Mouse (Mus musculus) kidney, adult 9 months (tissue): ENCODE data around the gene Pak3.
A peak's percentile ranks its signal among the peaks of the same experiment; 100 is the strongest.

Experiments used
- DNase-seq: peaks from one replicate; pipeline ENCODE4 v3.0.0; 2022

Gene Pak3

DNA sequence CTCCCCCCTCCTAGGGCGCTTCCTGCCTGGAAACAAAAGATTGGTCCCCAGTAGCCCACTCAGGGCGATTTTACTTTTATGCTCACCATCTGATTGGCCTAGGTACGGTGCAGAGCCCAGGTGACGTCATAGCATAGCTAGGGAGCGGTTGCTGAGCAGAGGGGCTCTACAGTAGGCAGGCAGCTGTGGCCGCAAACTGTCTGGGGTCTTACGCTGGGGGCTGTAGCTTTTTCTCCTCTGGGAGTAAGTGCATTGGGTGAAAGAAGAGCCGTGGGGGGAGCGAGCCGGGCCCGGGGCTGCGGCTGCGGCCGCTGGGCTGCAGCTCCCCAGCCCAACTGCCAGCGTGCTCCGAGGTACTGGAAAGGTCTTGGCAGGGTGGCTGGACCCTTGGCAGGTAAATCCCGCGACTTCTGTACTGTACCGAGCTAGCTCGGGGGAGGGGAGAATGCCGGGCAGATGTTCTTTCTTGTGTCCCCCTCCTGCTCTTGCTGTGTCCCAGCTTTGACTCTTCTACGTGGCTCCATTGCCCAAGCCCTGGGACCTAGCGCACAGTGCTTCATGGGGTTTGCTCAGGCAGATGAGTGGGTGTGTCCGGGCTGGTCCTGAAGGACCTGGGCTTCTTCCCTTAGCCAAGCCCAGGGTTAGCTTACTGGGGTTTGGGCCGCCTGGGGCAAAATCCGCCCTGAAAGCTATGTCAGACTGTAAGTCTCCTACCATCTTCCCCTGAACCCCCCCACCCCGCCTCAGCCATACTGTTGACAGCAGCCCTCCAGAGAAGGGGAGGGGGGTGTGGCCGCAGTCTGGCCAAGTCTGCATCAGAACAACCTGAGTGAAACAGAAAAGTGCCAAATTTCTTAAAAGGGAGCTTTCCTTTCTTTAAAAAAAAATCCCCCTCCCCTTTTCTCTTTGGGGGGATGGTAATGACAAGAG, 146.1 kb downstream of the Pak3 start:
- DNase-seq: no peak

DNA sequence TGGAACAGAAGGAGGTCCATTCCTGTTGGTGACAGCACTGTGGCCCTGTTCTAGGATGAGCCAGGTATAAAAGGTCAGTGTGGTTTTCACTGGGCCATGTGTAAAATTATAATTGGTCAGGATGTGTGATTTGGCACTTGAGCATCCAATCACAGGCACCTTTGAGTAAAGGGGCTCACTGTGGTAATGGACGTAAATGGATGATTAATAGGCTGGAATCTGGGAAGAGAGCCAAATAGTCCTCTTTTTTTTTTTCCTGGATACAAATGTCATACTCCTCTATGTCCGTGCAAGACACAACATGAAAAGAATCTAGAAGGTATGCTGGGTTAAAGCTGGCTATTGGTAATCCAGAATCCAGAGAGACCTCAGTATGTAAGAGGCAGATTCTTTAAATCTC, 147.4 kb downstream of the Pak3 start:
- DNase-seq: no peak

DNA sequence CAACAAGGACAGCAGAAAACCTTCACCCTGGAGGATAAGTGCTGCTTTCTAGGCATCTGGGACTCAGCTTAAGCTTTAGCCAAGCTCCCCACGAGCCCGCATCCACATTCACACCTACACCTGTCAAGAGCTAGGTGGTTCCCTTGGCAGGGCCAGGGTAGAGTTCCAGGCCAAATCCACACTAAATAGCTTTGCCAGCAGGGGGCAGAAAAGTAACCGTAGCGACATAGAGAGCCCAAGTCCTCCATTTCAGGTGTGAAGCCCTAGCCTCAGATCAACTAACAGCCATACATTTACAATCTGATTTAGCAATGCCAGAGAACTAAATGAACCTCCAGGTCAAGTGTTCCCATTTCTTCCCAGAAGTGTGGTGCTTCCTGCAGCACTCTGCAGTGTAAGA, 148.6 kb downstream of the Pak3 start:
- DNase-seq: peak; percentile 1

DNA sequence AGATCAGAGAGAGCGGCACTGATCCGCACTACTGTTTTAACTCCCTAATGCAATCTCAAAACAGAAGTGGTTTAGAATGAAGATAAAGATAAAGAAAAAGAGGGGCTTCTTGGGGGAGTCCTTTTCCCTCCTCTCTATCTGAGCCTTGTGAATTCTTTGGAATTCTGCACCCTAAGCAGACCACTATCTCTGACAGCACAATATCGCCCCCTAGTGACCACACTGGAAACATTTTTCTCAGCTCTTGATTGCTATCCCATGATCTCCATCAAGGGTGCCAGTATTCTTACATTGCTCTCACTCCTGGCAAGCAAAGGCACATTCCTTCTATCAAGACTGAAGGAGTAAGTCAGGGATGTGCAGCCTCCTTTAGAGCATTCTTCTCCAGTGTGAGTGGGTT, 149.9 kb downstream of the Pak3 start:
- DNase-seq: peak; percentile 20

DNA sequence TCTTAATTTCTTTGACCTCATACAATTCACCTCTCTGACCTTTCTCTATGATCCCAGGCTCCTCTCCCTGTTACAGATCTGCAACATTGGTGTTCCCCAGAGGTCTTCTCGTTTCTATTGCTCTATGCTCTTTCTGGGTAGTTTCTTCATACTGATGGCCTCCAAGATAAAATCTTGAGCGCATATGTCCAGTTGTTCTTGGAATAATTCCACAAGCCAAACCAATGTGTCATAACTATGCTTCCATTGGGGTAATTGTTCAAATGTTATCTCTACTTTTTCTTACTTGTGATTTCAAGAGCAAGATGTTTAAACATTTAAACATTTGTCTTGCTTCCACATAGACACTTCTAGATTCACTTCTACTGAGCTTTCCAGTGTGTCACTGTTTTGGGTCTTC, 160.2 kb downstream of the Pak3 start:
- DNase-seq: no peak

DNA sequence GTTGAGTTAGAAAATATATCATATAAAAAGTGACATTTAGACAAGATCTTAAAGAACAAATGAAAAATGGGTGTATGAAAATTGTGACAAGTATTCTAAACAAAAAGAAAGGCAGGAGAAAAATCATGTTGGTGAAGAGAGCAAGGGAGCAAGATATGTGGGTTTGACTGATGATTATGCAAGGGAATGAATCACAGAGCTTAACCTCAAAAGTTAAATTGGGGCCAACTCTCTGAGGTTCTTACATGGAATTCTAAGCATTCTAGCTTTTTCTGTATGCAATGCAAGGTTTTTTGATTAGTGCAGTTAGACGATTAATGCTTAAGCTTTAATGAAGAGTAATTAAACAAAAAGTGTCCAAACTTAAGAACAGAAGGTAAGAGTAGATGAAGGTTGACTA, 203.9 kb downstream of the Pak3 start:
- no peak for DNase-seq

DNA sequence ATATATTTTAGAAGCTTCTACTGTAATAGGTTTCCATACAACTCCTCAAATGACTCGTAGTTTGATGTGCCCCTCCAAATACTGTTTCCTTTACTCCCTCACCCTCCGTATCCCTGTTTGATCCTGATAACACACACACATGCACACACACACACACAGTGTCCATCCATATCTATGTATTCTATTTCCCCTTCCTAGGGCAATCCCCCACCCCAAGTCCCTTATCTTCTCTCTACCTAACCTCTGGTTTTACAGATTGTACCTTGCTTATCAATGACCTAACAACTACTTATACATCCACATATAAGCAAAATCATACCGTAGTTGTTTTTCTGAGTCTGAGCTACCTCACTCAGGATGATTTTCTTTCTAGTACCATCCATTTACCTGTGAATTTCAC, 207.0 kb downstream of the Pak3 start:
- DNase-seq: no peak

DNA sequence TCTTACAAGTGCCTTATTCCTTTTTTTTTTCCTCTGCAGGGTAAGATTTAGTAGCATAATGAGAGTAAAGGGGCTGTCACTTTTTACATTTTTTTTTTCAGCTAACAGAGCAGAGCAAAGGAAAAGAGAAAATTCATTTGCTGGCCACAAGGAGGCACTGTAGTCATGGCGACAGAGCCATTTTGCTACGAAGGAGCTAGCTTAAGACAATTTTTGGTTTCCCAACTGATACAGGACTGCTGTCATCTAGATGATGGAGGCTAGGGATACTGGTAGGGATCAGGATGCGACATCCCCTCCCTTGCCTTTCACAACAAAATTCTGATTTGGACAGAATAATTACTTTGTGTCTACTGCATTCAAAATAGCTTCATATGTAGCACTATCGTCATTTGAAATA, 217.6 kb downstream of the Pak3 start:
- no peak for DNase-seq

DNA sequence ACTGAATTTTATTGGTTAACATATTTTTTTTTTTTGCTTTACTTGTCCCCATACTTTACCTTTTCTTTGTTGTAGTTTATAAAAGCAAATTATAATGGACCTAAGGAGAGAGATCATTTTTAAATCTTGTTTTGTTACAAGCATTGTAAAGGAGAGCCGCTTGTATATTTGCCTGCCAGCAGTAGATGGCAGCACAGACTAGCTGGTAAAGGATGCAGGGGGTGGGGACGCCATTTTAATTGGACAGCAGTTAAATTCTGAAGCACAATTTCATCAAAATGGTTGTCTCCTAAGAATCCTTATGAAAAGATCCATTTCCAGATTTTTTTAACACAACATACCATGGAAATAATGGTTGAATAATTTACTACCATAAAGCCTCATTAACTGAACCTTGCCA, 220.8 kb downstream of the Pak3 start:
- peak; percentile 23 for DNase-seq

DNA sequence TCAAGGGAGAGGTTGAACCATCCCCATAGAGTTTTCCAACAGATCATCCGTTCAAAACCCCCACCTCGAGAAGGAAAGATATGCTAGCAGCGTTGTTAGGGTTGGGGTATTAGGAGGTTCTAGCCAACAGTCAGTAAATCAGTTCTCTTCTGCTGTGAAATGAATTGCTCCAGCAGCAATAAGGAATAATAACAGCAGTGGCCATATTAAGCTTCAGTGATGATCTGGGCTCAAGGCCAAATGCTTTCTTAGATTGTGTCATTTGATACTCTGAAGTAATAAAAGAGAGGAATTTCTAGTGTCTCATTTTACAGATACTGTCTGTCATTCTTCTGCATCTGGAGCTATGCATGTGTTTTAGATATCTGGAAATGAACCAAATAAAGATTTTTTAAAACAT, 244.2 kb downstream of the Pak3 start:
- DNase-seq: no peak

DNA sequence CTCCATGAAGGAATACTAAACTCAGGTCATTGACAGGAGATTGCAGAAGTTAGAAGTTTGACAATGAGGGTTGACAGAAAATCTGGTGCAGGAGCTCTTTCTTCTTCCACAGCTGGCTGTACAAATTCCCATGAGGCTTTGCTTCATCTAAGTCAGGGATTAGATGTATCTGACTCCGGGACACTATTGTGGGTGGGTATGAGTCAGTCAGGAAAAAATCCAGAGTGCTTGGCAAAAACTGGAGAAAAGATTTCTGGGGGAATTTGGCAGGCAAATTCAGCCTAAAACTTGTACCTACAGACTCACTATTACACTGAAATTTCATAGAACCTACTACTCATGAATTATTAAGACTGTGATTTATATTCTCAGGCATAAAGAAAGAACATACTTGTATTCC, 297.6 kb downstream of the Pak3 start:
- no peak for DNase-seq

DNA sequence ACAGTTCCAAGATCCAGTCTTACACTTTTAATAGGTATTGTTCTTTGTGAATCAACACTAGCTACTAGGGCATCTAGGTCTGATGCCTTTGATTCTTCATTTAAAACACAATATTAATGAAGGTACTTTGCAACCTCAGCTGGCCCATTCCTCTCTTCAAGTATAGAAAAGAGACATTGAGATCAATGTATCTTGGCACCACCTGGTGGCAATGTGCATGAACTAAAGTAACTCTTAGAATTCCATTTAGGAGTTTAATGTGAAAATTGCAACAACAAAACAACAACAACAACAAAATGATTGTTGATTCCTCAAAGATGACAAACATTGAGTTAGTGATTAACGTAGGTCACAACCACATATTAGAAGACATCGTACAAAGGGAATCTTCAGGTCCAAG, 300.6 kb downstream of the Pak3 start:
- DNase-seq: no peak

DNA sequence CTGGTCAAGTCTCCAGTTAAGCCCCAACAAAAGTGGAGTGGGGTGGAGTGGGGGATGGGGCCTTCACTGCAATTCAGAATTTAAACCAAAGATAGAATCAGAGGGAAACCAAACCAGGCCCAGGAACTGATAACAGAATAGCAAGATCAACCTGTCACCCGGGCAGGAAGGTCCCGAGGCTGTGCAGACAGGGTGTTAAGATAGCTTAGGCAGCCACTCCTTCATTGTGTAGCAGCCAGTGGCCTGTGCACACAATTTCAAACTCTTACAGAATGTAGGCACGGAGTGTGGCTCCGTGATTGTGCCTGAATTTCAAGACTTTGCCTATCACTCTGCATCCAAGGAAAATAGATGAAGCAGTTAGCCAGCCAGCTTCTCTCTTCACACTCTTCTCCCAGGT, 308.1 kb downstream of the Pak3 start:
- peak; percentile 0 for DNase-seq

DNA sequence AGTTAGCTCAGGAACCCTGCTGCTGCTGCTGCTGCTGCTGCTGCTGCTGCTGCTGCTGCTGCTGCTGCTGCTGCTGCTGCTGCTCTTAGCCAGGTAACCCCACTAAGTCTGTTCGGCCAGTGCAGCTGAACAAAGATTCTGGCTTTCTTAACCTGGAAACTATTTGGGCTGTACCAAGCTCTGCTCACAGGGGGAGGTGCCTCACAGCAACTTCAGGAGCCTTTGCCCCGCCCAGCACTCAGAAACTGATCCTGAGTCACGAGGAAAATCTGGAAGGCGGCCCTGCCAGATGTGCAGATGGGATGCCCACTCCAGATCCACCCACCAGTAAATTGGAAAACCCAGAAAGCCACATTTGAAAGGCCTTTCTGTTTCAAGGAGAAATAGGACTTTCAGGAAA, 308.8 kb downstream of the Pak3 start, which contains the start of gene Capn6:
Gene Capn6 (minus strand): TSS at position 203 of the 400 bp plus-strand sequence.
- peak; percentile 19 for DNase-seq

DNA sequence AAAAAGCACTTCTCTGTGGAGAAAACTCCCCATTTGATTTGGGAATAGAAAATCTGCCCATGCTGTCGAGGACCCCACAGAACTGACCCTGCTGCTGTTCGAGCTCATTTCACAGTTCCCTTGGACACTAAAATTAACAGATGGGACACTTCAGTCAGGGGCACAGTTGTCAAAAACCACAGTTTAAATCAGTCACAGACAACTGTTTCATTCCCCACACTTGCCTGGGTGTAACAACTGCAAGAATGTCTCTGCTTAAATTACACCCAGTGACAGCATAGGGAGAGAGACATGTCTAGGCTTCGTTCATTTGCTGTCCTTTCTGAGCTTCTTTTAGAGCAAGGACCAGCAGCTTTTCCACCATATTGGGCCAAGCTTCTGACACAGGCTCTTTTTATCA, 328.2 kb downstream of the Pak3 start:
- DNase-seq: no peak
